Mouse (Mus musculus) forebrain, embryonic 12.5 days (tissue): ENCODE data around the gene Aqp12. TPM values are rescaled to one million over a fixed set of nuclear protein-coding genes. Genes with fewer than 3 reads are reported as not detected.
"Not testable (repeated sequence)": the region's sequence is repeated elsewhere in the genome, so short reads cannot be mapped to it uniquely, and the experiment has no call there.

ENCODE experiments used
- ATAC-seq: fragments of 200-750 bp; cut with Nextera tagmentation; 2 replicates; pipeline ENCODE4 v1.8.0; 2017; ENCODE audit warnings: moderate TSS enrichment; ENCODE audit not compliant: low FRiP score
- H3K27ac ChIP-seq: fragments of 300-500 bp; sonication (generic); 2 replicates; pipeline ENCODE4 v1.5.1; 2016; ENCODE audit warnings: mild to moderate bottlenecking
- H3K27me3 ChIP-seq: fragments of 300-500 bp; sonication (generic); 2 replicates; pipeline ENCODE4 v1.6.1; 2016; ENCODE audit warnings: mild to moderate bottlenecking
- H3K36me3 ChIP-seq: fragments of 300-500 bp; sonication (generic); replicated peaks from 2 replicates; pipeline ENCODE4 v1.6.1; 2016; ENCODE audit warnings: mild to moderate bottlenecking
- H3K4me1 ChIP-seq: fragments of 300-500 bp; sonication (generic); 2 replicates; pipeline ENCODE4 v1.6.1; 2016
- H3K4me2 ChIP-seq: fragments of 300-500 bp; sonication (generic); 2 replicates; pipeline ENCODE4 v1.6.1; 2016; ENCODE audit warnings: mild to moderate bottlenecking, moderate library complexity
- H3K4me3 ChIP-seq: fragments of 300-500 bp; sonication (generic); replicated peaks from 2 replicates; pipeline ENCODE4 v1.5.1; 2016; ENCODE audit warnings: mild to moderate bottlenecking
- H3K9ac ChIP-seq: fragments of 300-500 bp; sonication (generic); 2 replicates; pipeline ENCODE4 v1.6.1; 2016; ENCODE audit warnings: mild to moderate bottlenecking
- H3K9me3 ChIP-seq: fragments of 300-500 bp; sonication (generic); 2 replicates; pipeline ENCODE4 v1.6.1; 2016
- WGBS: fragments of 180-500 bp; shearing (Covaris S2); methylation state at CpG from one replicate; pipeline ENCODE4 v1.1.7; 2016; 5-methylcytosine and 5-hydroxymethylcytosine counted together
- polyA plus RNA-seq: library from polyadenylated mRNA; unstranded; fragments of >200 nt; fragmentation: Nextera tagmentation; extraction: Ambion mirVana; gene quantifications from 2 replicates; pipeline ENCODE4 v1.2.1, GENCODE M21; 2016

Gene Aqp12
- polyA plus RNA-seq = not detected in 2 replicates

DNA sequence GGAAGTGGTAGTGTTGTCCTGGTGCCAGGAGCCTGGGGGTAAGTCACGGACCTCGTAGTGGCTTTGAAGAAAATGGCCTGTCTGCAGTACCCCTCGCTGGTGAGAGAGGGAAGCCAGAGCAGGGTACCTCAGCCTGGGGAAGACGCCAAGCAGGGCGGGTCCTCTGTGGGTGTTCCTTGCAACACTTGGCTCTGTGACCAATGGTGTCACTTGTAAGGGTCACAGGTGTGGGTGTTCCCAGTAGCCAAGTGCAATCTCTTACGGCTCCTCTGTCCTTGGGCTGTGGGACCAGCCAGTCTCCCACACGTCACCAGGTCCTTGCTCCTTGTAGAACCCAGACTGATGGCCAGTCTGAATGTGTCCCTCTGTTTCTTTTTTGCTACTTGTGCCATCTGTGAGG, at the start of gene Aqp12:
Aqp12 (plus strand) TSS at position 274 of the 400 bp plus-strand sequence.
- ATAC-seq = no peak
- Histone ChIP-seq H3K4me1 (no peaks in the 10 kb centered on the region), H3K36me3 (no peaks in the 10 kb centered on the region), H3K9me3 (no peaks in the 10 kb centered on the region), H3K27me3 (no peaks in the 10 kb centered on the region), H3K9ac (no peak within 1 kb of the TSS), H3K4me2 (no peak within 1 kb of the TSS), H3K27ac (no peak within 1 kb of the TSS), H3K4me3 (no peak within 1 kb of the TSS)
- WGBS = 81% methylated on average over 7 of the region's 7 CpGs

DNA sequence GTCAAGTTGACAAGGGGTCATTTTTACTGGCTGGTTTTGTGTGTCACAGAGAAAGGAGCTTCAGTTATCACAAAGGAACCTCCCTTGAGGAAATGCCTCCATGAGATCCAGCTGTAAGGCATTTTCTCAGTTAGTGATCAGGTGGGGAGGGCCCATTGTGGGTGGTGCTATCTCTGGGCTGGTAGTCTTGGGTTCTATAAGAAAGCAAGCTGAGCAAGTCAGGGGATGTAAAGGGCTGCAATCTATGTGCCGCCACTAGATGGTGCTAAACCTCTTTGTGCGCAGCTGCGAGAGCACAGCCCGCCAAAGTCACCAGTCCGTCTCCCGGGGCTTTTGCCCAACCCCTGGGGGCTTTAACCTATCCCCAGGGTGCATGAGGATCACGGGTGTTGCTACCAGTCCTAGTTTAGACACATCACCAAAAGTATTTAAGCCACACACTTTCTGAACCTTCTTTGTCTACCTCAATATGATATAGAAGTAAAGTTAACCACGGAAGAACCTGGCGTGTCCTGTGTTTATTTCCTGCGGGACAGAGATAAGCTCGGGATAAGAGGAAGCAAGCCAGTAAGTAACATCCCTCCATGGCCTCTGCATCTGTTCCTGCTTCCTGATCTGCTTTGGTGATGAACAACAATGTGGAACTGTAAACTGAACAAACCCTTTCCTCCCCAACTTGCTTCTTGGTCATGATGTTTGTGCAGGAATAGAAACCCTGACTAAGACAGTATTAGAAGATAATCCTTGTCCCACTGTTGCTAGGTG, 49.4 kb upstream of the Aqp12 start:
- Histone ChIP-seq H3K4me2 (peak overlapping the region; percentile 43), H3K9ac (peak overlapping the region; percentile 33; the same call in 1 of the 2 replicates), H3K4me3 (peak overlapping the region; percentile 20; the same call in 1 of the 2 replicates)
- not testable (repeated sequence) for H3K9me3 ChIP-seq, H3K27me3 ChIP-seq, H3K4me1 ChIP-seq, ATAC-seq, H3K36me3 ChIP-seq, H3K27ac ChIP-seq
- WGBS = 9% methylated on average over 11 of the region's 11 CpGs

DNA sequence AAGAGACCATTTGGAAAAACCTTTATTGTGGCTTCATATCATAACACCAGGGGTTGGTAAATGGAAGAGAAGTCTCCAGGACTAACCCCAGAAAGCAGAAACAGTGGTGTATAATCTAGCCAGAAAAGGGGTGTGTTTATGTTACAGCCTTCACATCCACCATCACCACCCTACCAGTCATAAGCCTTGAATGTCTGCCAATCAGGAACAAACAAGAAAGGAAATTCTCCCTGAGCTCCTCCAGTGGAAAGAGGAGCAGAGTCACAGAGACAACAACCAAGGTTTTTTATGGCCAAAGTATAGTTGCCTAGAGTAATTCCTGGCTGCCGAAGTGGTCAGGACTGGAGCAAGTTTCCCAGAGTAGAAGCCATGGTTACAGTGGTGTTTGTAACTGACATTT, 47.1 kb upstream of the Aqp12 start:
- H3K9ac ChIP-seq = no peak overlapping the region
- H3K4me3 ChIP-seq = no peak overlapping the region
- WGBS = 96% methylated on average over 1 of the region's 1 CpGs
- no peaks in the 10 kb centered on the region for H3K9me3 ChIP-seq
- no peaks in the 10 kb centered on the region for H3K27me3 ChIP-seq
- no peaks in the 10 kb centered on the region for H3K36me3 ChIP-seq
- ATAC-seq = no peak
- H3K27ac ChIP-seq = no peak overlapping the region
- H3K4me1 ChIP-seq = no peaks in the 10 kb centered on the region
- no peak overlapping the region for H3K4me2 ChIP-seq

DNA sequence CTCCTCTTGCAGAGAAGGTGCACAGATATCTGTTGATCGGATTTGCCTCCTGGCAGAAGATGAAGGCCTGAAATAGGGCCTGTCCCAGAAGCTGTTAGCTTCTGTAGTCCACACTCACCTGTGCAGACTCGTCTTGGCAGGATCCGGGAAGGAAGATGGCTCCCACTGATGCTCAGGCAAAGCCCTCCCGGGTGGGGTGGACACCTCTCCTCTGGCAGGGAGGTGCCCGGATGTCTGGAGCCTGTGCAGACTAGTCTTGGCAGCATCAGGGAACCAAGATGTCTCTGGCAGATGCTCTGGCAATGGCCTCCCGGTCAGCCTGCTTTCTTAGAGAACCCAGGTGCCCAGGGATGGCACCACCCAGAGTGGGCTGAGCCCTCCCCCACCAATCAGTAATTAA, 35.3 kb upstream of the Aqp12 start:
- not testable (repeated sequence) for H3K9me3 ChIP-seq, H3K4me3 ChIP-seq, H3K27ac ChIP-seq, H3K4me2 ChIP-seq, H3K36me3 ChIP-seq, ATAC-seq, H3K27me3 ChIP-seq, H3K4me1 ChIP-seq, H3K9ac ChIP-seq
- WGBS = 84% methylated on average over 6 of the region's 6 CpGs

DNA sequence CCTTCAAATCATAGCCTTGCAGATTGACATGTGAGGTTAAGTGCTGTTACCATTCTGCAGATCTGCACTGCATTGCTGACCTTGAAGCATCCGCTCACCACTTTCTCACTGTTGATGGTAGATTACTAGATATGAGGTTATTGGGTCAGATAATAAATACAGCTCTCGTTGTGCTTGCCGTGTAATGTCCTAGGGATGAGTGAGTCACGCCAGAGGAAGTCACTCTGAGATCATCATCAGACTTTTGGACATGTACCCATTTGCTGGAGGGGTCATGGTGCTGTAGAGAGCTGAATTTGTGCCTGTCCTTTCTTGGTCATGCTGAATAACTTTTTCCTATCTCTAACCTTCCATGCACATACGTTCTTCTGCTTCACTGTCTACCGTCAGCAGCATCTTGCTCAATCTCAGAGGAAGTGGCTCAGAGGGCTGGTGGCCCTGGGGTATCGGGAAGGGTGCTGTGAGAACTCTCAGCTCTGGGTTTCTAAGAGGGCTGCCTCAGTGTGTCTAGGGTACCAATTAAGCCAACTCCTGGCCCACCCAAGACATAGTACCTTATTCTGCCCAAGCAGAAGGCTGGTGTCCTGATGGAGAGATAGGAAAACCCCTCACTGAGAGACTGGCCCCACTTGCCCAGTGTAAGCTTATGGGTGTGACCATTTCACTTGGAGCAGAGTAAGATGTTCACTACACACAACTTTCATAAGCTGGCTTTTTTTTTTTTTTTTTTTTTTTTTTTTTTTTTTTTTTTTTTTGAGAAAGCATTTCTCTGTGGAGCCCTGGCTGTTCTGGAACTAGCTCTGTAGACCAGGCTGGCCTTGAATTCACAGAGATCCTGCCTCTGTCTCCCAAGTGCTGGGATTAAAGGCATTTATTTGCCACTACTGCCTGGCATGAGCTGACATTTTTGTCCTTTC, 34.0 kb upstream of the Aqp12 start:
- no peak overlapping the region for H3K4me3 ChIP-seq
- H3K4me2 ChIP-seq = no peak overlapping the region
- no peaks in the 10 kb centered on the region for H3K4me1 ChIP-seq
- no peak overlapping the region for H3K27ac ChIP-seq
- no peak overlapping the region; the same call in 1 of the 2 replicates for H3K9ac ChIP-seq
- no peak for ATAC-seq
- no peaks in the 10 kb centered on the region for H3K27me3 ChIP-seq
- H3K9me3 ChIP-seq = no peaks in the 10 kb centered on the region
- H3K36me3 ChIP-seq = no peaks in the 10 kb centered on the region
- 92% methylated on average over 7 of the region's 7 CpGs for WGBS

DNA sequence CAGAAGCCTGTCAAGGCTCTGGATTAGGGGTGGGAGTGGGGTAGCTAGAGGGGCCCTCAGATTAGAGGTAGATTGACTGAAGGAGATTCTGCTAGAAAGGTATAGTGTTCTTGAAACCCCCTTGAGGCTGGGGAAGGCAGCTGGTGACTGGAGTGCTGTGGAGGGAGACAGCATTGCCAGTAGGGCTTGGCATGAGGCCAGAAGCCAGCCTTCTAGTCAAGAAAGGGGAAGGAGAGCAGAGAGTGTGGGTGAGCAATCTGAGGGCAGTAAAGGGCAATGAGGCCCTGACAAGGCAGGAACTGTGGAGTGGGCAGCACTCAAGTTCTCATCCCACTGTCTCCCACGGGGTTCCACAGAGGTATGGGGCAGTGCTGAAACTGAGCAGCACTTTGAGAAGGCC, 33.3 kb upstream of the Aqp12 start:
- no peak overlapping the region; the same call in 1 of the 2 replicates for H3K9ac ChIP-seq
- WGBS = 67% methylated on average over 1 of the region's 1 CpGs
- H3K9me3 ChIP-seq = no peaks in the 10 kb centered on the region
- no peaks in the 10 kb centered on the region for H3K27me3 ChIP-seq
- H3K4me3 ChIP-seq = no peak overlapping the region
- H3K4me2 ChIP-seq = no peak overlapping the region
- H3K36me3 ChIP-seq = no peaks in the 10 kb centered on the region
- H3K27ac ChIP-seq = no peak overlapping the region
- H3K4me1 ChIP-seq = no peaks in the 10 kb centered on the region
- ATAC-seq = no peak

DNA sequence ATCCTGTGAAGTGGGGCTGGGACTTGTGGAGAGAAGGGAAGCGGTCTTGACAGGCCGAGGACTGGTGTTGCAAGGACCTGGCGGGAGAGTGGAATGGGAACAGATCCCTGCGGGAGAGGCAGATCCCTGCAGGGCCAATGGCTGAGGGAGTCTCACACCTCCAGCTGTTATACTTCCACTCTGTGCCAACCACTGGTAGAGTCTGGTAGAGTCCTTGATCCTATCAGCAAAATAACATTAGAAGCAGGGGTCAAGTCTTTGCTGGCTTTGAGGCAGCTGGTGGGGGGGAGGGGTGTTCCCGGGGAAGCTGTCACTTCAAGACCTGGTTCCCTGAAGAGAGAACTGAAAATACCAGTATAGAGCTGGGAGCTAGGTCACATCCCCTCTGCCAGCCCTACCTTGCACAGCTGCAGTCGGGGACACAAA, 30.0 kb upstream of the Aqp12 start:
- Histone ChIP-seq H3K36me3 (no peaks in the 10 kb centered on the region), H3K4me1 (peaks cover 5% of the 10 kb centered on the region; the same call in 1 of the 2 replicates), H3K9me3 (no peaks in the 10 kb centered on the region), H3K4me3 (no peak overlapping the region), H3K27ac (no peak overlapping the region), H3K27me3 (no peaks in the 10 kb centered on the region), H3K4me2 (no peak overlapping the region), H3K9ac (no peak overlapping the region)
- no peak for ATAC-seq
- 72% methylated on average over 6 of the region's 6 CpGs for WGBS

DNA sequence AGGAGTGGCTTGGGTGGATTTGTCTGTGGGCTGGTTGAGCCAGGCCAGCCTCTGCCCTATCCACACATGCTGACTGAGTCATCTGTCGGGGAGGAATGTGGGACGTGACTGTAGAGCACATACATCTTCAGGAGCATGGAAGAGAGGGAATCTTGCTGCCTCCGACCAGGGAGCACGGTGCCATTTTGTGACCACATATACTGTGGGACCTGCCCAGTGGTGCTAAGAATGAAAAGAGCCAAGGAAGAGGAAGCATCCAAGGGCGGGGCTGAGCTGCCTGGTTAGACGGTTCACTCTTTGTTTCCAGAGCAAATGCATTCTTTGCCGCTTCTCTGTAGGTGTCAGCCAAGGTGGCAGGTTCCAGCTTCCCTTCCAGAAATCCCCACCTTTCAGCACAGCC, 27.5 kb upstream of the Aqp12 start:
- no peaks in the 10 kb centered on the region for H3K27me3 ChIP-seq
- H3K9me3 ChIP-seq = no peaks in the 10 kb centered on the region
- H3K9ac ChIP-seq = no peak overlapping the region
- H3K4me3 ChIP-seq = no peak overlapping the region
- peaks cover 5% of the 10 kb centered on the region; the same call in 1 of the 2 replicates for H3K4me1 ChIP-seq
- no peaks in the 10 kb centered on the region for H3K36me3 ChIP-seq
- no peak for ATAC-seq
- WGBS = 54% methylated on average over 7 of the region's 7 CpGs
- H3K4me2 ChIP-seq = no peak overlapping the region
- no peak overlapping the region for H3K27ac ChIP-seq

DNA sequence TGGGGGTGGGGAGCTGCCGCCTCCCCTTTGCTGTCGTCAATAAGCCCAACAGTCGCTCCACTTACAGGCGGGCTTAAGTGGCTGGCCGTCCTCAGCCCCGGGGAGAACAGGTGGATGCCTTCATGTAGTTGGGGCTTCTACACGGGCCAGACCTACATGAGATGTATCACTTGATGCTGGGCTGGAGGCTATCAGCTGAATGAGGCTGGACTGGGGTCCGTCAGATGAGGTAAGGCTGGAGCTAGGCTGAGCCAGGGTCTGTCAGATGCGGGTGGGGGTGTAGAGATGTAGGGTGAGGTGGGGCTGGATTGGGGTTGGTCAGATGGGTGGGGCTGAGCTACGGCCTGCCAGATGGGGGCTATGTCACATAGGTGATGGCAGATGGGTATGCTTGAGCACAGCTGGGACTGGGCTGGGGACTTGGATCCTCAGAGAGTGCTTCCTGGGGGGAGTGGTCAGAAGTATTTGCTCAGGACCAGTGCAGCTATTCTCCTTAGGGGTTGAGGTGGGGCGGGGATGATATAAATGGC, 27.0 kb upstream of the Aqp12 start:
- peaks cover 5% of the 10 kb centered on the region; the same call in 1 of the 2 replicates for H3K4me1 ChIP-seq
- H3K9ac ChIP-seq = no peak overlapping the region
- no peak overlapping the region for H3K27ac ChIP-seq
- no peaks in the 10 kb centered on the region for H3K27me3 ChIP-seq
- WGBS = 30% methylated on average over 11 of the region's 11 CpGs
- ATAC-seq = peak; percentile 49; the same call in 1 of the 2 replicates
- no peaks in the 10 kb centered on the region for H3K36me3 ChIP-seq
- H3K4me3 ChIP-seq = no peak overlapping the region
- no peaks in the 10 kb centered on the region for H3K9me3 ChIP-seq
- H3K4me2 ChIP-seq = no peak overlapping the region

DNA sequence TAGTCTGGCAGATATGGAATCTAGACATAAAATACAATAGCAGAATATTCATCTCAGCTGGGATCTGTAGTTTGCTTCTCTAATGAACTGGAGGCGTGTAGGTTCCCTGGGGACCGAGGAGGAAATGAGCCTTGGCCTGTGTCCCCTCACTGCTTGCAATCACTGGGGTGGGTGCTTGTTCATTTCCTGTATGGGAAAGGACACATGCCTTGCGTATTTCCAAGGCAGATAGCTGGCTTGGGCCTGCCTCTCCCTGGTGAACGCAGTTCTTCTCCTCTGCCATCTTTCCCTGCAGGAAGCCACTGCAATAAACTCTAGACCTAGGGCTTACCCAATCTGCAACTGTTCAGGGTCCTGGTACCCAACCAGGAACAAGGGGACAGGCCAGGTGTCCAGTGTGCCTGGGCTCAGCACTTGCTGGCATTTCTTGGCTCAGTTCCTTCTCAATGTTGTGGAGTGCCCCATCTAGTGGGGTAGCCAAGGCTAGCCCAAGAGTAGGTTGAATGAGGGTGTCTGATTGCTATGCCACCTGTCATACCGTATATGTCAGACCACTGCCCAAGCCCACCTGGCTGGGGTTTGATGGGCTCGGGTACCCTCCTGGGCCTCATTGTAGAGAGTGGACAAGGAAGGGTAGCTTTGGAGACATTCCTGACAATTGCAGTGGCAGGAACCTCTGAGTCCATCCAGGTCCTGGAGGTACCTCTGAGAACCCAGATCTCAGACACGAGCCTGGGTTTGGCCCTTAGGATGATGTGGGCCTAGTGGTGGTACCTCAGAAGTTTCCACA, 24.9 kb upstream of the Aqp12 start:
- Histone ChIP-seq H3K9me3 (no peaks in the 10 kb centered on the region), H3K4me2 (no peak overlapping the region), H3K9ac (no peak overlapping the region), H3K27ac (no peak overlapping the region), H3K4me1 (peaks cover 5% of the 10 kb centered on the region; the same call in 1 of the 2 replicates), H3K4me3 (no peak overlapping the region), H3K27me3 (no peaks in the 10 kb centered on the region), H3K36me3 (no peaks in the 10 kb centered on the region)
- no peak for ATAC-seq
- 87% methylated on average over 7 of the region's 7 CpGs for WGBS

DNA sequence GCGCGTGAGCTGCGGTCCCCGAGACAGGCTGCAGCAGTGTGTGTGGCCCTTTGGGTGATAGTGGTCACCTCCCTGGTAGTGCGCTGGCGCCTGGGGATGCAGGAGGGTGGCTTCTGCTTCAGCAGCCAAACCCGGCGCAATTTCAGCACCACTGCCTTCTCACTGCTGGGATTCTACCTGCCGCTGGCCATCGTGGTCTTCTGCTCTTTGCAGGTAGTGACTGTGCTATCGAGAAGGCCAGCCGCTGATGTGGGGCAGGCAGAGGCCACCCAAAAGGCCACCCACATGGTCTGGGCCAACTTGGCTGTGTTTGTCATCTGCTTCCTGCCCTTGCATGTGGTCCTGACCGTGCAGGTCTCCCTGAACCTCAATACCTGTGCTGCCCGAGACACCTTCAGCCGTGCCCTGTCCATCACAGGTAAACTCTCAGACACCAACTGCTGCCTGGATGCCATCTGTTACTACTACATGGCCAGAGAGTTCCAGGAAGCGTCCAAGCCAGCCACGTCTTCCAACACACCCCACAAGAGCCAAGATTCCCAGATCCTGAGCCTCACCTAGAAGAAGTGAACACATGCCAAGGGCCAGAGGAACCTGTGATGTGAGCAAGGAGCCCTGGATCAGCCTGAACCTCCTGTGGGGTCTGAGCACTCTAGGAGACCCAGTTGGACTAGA, 23.1 kb upstream of the Aqp12 start:
- no peak overlapping the region for H3K9ac ChIP-seq
- no peak for ATAC-seq
- peaks cover 5% of the 10 kb centered on the region; the same call in 1 of the 2 replicates for H3K4me1 ChIP-seq
- 90% methylated on average over 17 of the region's 17 CpGs for WGBS
- no peaks in the 10 kb centered on the region for H3K9me3 ChIP-seq
- H3K4me3 ChIP-seq = no peak overlapping the region
- H3K4me2 ChIP-seq = no peak overlapping the region
- no peaks in the 10 kb centered on the region for H3K36me3 ChIP-seq
- H3K27me3 ChIP-seq = no peaks in the 10 kb centered on the region
- no peak overlapping the region for H3K27ac ChIP-seq
